Mouse (Mus musculus) cerebellum, adult 2 months (tissue): ENCODE data around the gene Adh7. TPM values are rescaled to one million over a fixed set of nuclear protein-coding genes. Genes with fewer than 3 reads are reported as not detected.

ENCODE experiments used
- DNase-seq, 2 experiments: peaks; one replicate each; pipeline ENCODE4 v3.0.0; 2021
- H3K27ac ChIP-seq: fragments of 200-500 bp; 2 replicates; pipeline ENCODE4 v1.5.1; 2012; ENCODE audit warnings: low read length, control low read depth, inconsistent platforms; ENCODE audit not compliant: insufficient read depth
- H3K27me3 ChIP-seq: fragments of 200-500 bp; 2 replicates; pipeline ENCODE4 v1.6.1; 2012; ENCODE audit warnings: inconsistent platforms, mild to moderate bottlenecking, low read length, moderate library complexity; ENCODE audit not compliant: control insufficient read depth, insufficient read depth
- H3K4me1 ChIP-seq: fragments of 200-500 bp; 2 replicates; pipeline ENCODE4 v1.6.1; 2011; ENCODE audit warnings: low read length; ENCODE audit not compliant: control insufficient read depth, insufficient read depth
- H3K4me3 ChIP-seq: fragments of 200-500 bp; replicated peaks from 2 replicates; pipeline ENCODE3; 2011; ENCODE audit warnings: mild to moderate bottlenecking, low read depth, low read length, control low read depth; ENCODE audit not compliant: insufficient read depth
- CTCF ChIP-seq: fragments of 200-500 bp; IDR thresholded peaks from 2 replicates; pipeline ENCODE4 v1.5.1; 2011; ENCODE audit warnings: low read depth, mild to moderate bottlenecking, control low read depth, low read length, moderate library complexity, borderline replicate concordance; ENCODE audit not compliant: insufficient read depth
- POLR2A ChIP-seq: fragments of 200-500 bp; IDR thresholded peaks from 2 replicates; pipeline ENCODE4 v1.6.1; 2011; ENCODE audit warnings: low read length, control low read depth, borderline replicate concordance; ENCODE audit not compliant: insufficient read depth
- WGBS: fragments of 180-500 bp; shearing (Covaris S2); methylation state at CpG from one replicate; pipeline ENCODE4 v1.1.7; 2018; 5-methylcytosine and 5-hydroxymethylcytosine counted together
- polyA plus RNA-seq: library from polyadenylated mRNA; depleted of rRNA; stranded (reverse); fragments of >200 nt; gene quantifications from 2 replicates; pipeline ENCODE4 v1.2.3, GENCODE M21; 2012

Gene Adh7
- polyA plus RNA-seq, 1 experiment, result not detected

- Histone ChIP-seq H3K4me3 (no peak overlapping the region), H3K4me1 (no peaks in the 10 kb centered on the region; the same call in 1 of the 2 replicates), H3K27me3 (no peaks in the 10 kb centered on the region), H3K27ac (no peak overlapping the region)
- DNase-seq, result no peak
- no peak for TF ChIP-seq POLR2A
- TF ChIP-seq CTCF, result no peak
- WGBS, result 91% methylated on average over 6 of the region's 6 CpGs
Measured at GRCm38 (mm10) chr3:138226476-138226875, 8.9 kb downstream of the Adh7 start.

GRCm38 (mm10) chr3:138227082-138227481, 9.5 kb downstream of the Adh7 start:
- Histone ChIP-seq H3K4me1 (no peaks in the 10 kb centered on the region; the same call in 1 of the 2 replicates), H3K27me3 (no peaks in the 10 kb centered on the region), H3K27ac (no peak overlapping the region), H3K4me3 (no peak overlapping the region)
- DNase-seq, result no peak
- TF ChIP-seq CTCF, result no peak
- TF ChIP-seq POLR2A, result no peak
- 99% methylated on average over 2 of the region's 2 CpGs for WGBS

- TF ChIP-seq CTCF, result no peak
- no peak for TF ChIP-seq POLR2A
- no peaks in the 10 kb centered on the region; the same call in 1 of the 2 replicates for H3K4me1 ChIP-seq
- no peak overlapping the region for H3K27ac ChIP-seq
- no peaks in the 10 kb centered on the region for H3K27me3 ChIP-seq
- 94% methylated on average over 8 of the region's 8 CpGs for WGBS
- H3K4me3 ChIP-seq, result no peak overlapping the region
- DNase-seq, result no peak
Measured at GRCm38 (mm10) chr3:138227782-138228181, 10.2 kb downstream of the Adh7 start.

GRCm38 (mm10) chr3:138229448-138229847, 11.9 kb downstream of the Adh7 start:
- no peak for DNase-seq
- Histone ChIP-seq H3K4me3 (no peak overlapping the region), H3K27ac (no peak overlapping the region), H3K27me3 (no peaks in the 10 kb centered on the region), H3K4me1 (no peaks in the 10 kb centered on the region; the same call in 1 of the 2 replicates)
- TF ChIP-seq CTCF, result no peak
- TF ChIP-seq POLR2A, result no peak
- 93% methylated on average over 1 of the region's 1 CpGs for WGBS

GRCm38 (mm10) chr3:138230266-138230665, 12.7 kb downstream of the Adh7 start:
- Histone ChIP-seq H3K27ac (no peak overlapping the region), H3K4me1 (no peaks in the 10 kb centered on the region; the same call in 1 of the 2 replicates), H3K4me3 (no peak overlapping the region), H3K27me3 (no peaks in the 10 kb centered on the region)
- no peak for TF ChIP-seq CTCF
- DNase-seq, result no peak
- WGBS, result 40% methylated on average over 3 of the region's 3 CpGs

GRCm38 (mm10) chr3:138231531-138231930, 14.0 kb downstream of the Adh7 start:
- Histone ChIP-seq H3K4me1 (no peaks in the 10 kb centered on the region), H3K27ac (no peak overlapping the region), H3K4me3 (no peak overlapping the region), H3K27me3 (no peaks in the 10 kb centered on the region)
- DNase-seq, result no peak
- WGBS, result 87% methylated on average over 2 of the region's 2 CpGs
- TF ChIP-seq CTCF (no peak), POLR2A (no peak)

- DNase-seq, result no peak
- 45% methylated on average over 11 of the region's 11 CpGs for WGBS
- no peaks in the 10 kb centered on the region for H3K4me1 ChIP-seq
- no peaks in the 10 kb centered on the region for H3K27me3 ChIP-seq
- no peak overlapping the region for H3K4me3 ChIP-seq
- TF ChIP-seq CTCF, result no peak
- no peak for TF ChIP-seq POLR2A
- no peak overlapping the region for H3K27ac ChIP-seq
Measured at GRCm38 (mm10) chr3:138236546-138237163, 19.1 kb downstream of the Adh7 start.

GRCm38 (mm10) chr3:138238046-138238445, 20.5 kb downstream of the Adh7 start:
- WGBS, result 87% methylated on average over 10 of the region's 10 CpGs
- Histone ChIP-seq H3K27ac (no peak overlapping the region), H3K27me3 (no peaks in the 10 kb centered on the region), H3K4me1 (no peaks in the 10 kb centered on the region), H3K4me3 (no peak overlapping the region)
- TF ChIP-seq CTCF (no peak), POLR2A (no peak)
- DNase-seq, result no peak
